Mouse (Mus musculus) forebrain, embryonic 14.5 days (tissue): ENCODE measurements at regions not wholly inside any gene's neighbourhood (a gene's known extent, or its start where the extent isn't known, plus 50 kb on each side); places are given as distances from the start of the nearest gene placed in this dataset.

Experiments
- ATAC-seq: fragments of 200-750 bp; cut with Nextera tagmentation; 2 replicates; pipeline ENCODE4 v1.8.0; 2017; ENCODE audit warnings: mild to moderate bottlenecking, moderate library complexity
- DNase-seq: peaks from one replicate; pipeline ENCODE4 v3.0.0-alpha.2; 2015; ENCODE audit warnings: low spot score
- H3K27ac ChIP-seq: fragments of 300-500 bp; sonication (generic); 2 replicates; pipeline ENCODE4 v1.5.1; 2014; ENCODE audit warnings: low read depth, mild to moderate bottlenecking, control low read depth, low read length, moderate library complexity
- H3K27me3 ChIP-seq: fragments of 300-500 bp; sonication (generic); replicated peaks from 2 replicates; pipeline ENCODE4 v1.6.1; 2014; ENCODE audit warnings: low read length, control low read depth, mixed read lengths; ENCODE audit not compliant: control insufficient read depth, insufficient read depth
- H3K36me3 ChIP-seq: fragments of 300-500 bp; sonication (generic); 2 replicates; pipeline ENCODE4 v1.6.1; 2014; ENCODE audit warnings: low read length, control low read depth; ENCODE audit not compliant: control insufficient read depth, insufficient read depth
- H3K4me1 ChIP-seq: fragments of 300-500 bp; sonication (generic); 2 replicates; pipeline ENCODE4 v1.6.1; 2014; ENCODE audit warnings: antibody characterized with exemption, low read length, control low read depth; ENCODE audit not compliant: control insufficient read depth, insufficient read depth
- H3K4me2 ChIP-seq: fragments of 300-500 bp; sonication (generic); 2 replicates; pipeline ENCODE4 v1.6.1; 2014; ENCODE audit warnings: mild to moderate bottlenecking, control low read depth, low read length
- H3K4me3 ChIP-seq: fragments of 300-500 bp; sonication (generic); 2 replicates; pipeline ENCODE4 v1.5.1; 2014; ENCODE audit warnings: low read depth, low read length, control low read depth
- H3K9ac ChIP-seq: fragments of 300-500 bp; sonication (generic); 2 replicates; pipeline ENCODE4 v1.6.1; 2014; ENCODE audit warnings: mild to moderate bottlenecking, low read length, control low read depth, moderate library complexity
- H3K9me3 ChIP-seq: fragments of 300-500 bp; sonication (generic); replicated peaks from 2 replicates; pipeline ENCODE4 v1.6.1; 2016; ENCODE audit warnings: low read length, control low read depth, mixed read lengths; ENCODE audit not compliant: control insufficient read depth
- WGBS: fragments of 180-500 bp; shearing (Covaris S2); extraction: QIAGEN DNeasy Blood & Tissue Kit; methylation state at CpG from one replicate; pipeline ENCODE4 v1.1.7; 2014; 5-methylcytosine and 5-hydroxymethylcytosine counted together

- H3K4me1 ChIP-seq, result no peaks in the 10 kb centered on the region
- no peaks in the 10 kb centered on the region for H3K36me3 ChIP-seq
- 88% methylated on average over 17 of the region's 17 CpGs for WGBS
Measured at GRCm38 (mm10) chr2:179000448-179001081, 441.7 kb upstream of the Cdh4 start.

DNA sequence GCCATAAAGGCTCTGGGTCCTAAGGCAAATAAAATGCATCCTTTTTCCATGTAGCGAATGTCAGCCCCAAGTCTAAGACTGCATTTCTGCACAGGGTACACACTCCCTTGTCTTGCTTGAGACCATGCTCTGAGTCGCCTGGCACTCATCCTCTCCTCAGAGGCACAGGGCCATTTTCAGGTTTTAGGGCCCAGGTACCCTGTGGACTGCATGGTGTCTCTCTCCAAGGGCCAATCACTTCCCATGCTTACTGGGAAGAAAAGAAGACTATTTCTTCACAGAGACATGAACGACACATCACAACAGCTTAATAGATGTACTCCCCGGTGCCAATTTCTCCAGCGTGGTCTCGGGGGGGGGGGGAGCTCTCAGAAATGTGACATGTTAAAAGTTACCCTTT lies 434.5 kb upstream of the Cdh4 start:
- Histone ChIP-seq H3K36me3 (no peaks in the 10 kb centered on the region), H3K4me2 (no peak overlapping the region), H3K27ac (no peak overlapping the region), H3K4me1 (0 out of 2 replicates have a peak, but pooled peaks cover under 1% of the 10 kb centered on the region), H3K9me3 (no peaks in the 10 kb centered on the region), H3K9ac (no peak overlapping the region), H3K27me3 (no peaks in the 10 kb centered on the region), H3K4me3 (no peak overlapping the region)
- ATAC-seq (no peak), DNase-seq (no peak)
- 88% methylated on average over 6 of the region's 6 CpGs for WGBS

More at GRCm38 (mm10) chr2:179000448-179001081, 441.7 kb upstream of the Cdh4 start:
- no peak for ATAC-seq
- H3K4me3 ChIP-seq, result no peak overlapping the region
- H3K4me2 ChIP-seq, result no peak overlapping the region
- H3K9ac ChIP-seq, result no peak overlapping the region
- no peak overlapping the region for H3K27ac ChIP-seq
- no peak for DNase-seq
- H3K27me3 ChIP-seq, result no peaks in the 10 kb centered on the region
- H3K9me3 ChIP-seq, result no peaks in the 10 kb centered on the region

GRCm38 (mm10) chr2:179013891-179014593 lies 428.2 kb upstream of the Cdh4 start:
- Histone ChIP-seq H3K4me1 (0 out of 2 replicates have a peak, but pooled peaks cover 3% of the 10 kb centered on the region), H3K27me3 (no peaks in the 10 kb centered on the region), H3K9ac (no peak overlapping the region), H3K27ac (no peak overlapping the region), H3K9me3 (no peaks in the 10 kb centered on the region), H3K4me2 (no peak overlapping the region), H3K4me3 (no peak overlapping the region), H3K36me3 (no peaks in the 10 kb centered on the region)
- 89% methylated on average over 6 of the region's 6 CpGs for WGBS
- DNase-seq (no peak), ATAC-seq (no peak)

DNA sequence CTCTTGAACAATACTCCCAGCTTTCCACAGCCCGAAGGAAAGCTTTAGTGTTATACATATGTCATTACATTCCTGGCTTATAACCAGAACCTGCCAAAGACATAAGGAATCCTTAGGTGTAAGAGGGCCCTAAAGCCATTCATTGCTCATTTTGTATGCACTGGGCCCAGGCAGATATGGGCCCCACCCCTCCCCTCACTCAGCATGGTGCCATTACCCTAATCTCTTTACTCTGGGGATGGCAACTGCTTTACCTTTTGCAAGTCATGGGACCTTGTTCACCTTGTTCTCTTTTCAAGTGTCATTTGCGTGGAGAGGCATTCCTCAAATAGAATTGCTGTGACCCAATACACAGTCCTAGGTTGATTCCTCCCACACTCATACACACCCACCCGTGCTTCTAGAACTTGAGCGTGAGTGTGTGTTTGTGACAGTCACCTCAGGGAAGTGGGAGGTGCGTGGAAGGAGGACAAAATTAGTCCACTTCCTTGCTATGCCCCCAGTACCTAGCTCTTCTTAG lies 419.5 kb upstream of the Cdh4 start:
- Histone ChIP-seq H3K4me1 (no peaks in the 10 kb centered on the region), H3K36me3 (no peaks in the 10 kb centered on the region)
- WGBS, result 61% methylated on average over 5 of the region's 5 CpGs

GRCm38 (mm10) chr2:179024225-179024624 lies 418.0 kb upstream of the Cdh4 start:
- ATAC-seq, result no peak
- Histone ChIP-seq H3K4me2 (no peak overlapping the region), H3K27me3 (no peaks in the 10 kb centered on the region), H3K4me3 (no peak overlapping the region), H3K9me3 (no peaks in the 10 kb centered on the region), H3K4me1 (no peaks in the 10 kb centered on the region), H3K36me3 (no peaks in the 10 kb centered on the region), H3K27ac (no peak overlapping the region), H3K9ac (no peak overlapping the region)
- DNase-seq, result peak; percentile 69
- WGBS, result 42% methylated on average over 3 of the region's 3 CpGs

More for the DNA sequence above, 419.5 kb upstream of the Cdh4 start:
- H3K9me3 ChIP-seq, result no peaks in the 10 kb centered on the region
- H3K4me2 ChIP-seq, result no peak overlapping the region
- ATAC-seq, result no peak
- H3K4me3 ChIP-seq, result no peak overlapping the region
- no peak for DNase-seq
- H3K27me3 ChIP-seq, result no peaks in the 10 kb centered on the region
- H3K9ac ChIP-seq, result no peak overlapping the region
- H3K27ac ChIP-seq, result no peak overlapping the region

- Histone ChIP-seq H3K9me3 (no peaks in the 10 kb centered on the region), H3K4me2 (no peak overlapping the region), H3K4me1 (peaks cover 4% of the 10 kb centered on the region; the same call in 1 of the 2 replicates), H3K4me3 (no peak overlapping the region), H3K36me3 (no peaks in the 10 kb centered on the region), H3K27ac (no peak overlapping the region), H3K9ac (no peak overlapping the region), H3K27me3 (no peaks in the 10 kb centered on the region)
- ATAC-seq (no peak), DNase-seq (no peak)
- WGBS, result 96% methylated on average over 2 of the region's 2 CpGs
Measured at GRCm38 (mm10) chr2:179033171-179033570, 409.1 kb upstream of the Cdh4 start.

- DNase-seq (peak; percentile 84), ATAC-seq (peak; percentile 77)
- H3K9ac ChIP-seq, result no peak overlapping the region
Measured at GRCm38 (mm10) chr2:179035446-179035845, 406.8 kb upstream of the Cdh4 start.

GRCm38 (mm10) chr2:179039697-179040096 lies 402.5 kb upstream of the Cdh4 start:
- no peak overlapping the region for H3K4me2 ChIP-seq
- peaks cover 4% of the 10 kb centered on the region; the same call in 1 of the 2 replicates for H3K4me1 ChIP-seq
- no peak overlapping the region for H3K27ac ChIP-seq
- no peaks in the 10 kb centered on the region for H3K9me3 ChIP-seq
- 48% methylated on average over 2 of the region's 2 CpGs for WGBS
- H3K9ac ChIP-seq, result no peak overlapping the region
- DNase-seq (no peak), ATAC-seq (no peak)
- no peaks in the 10 kb centered on the region for H3K27me3 ChIP-seq
- H3K4me3 ChIP-seq, result no peak overlapping the region
- H3K36me3 ChIP-seq, result no peaks in the 10 kb centered on the region

More at GRCm38 (mm10) chr2:179035446-179035845, 406.8 kb upstream of the Cdh4 start:
- H3K27me3 ChIP-seq, result no peaks in the 10 kb centered on the region
- H3K4me3 ChIP-seq, result no peak overlapping the region
- H3K9me3 ChIP-seq, result no peaks in the 10 kb centered on the region
- 53% methylated on average over 6 of the region's 6 CpGs for WGBS
- H3K4me1 ChIP-seq, result peaks cover 4% of the 10 kb centered on the region; the same call in 1 of the 2 replicates
- peak overlapping the region; percentile 36; the same call in 1 of the 2 replicates for H3K27ac ChIP-seq
- no peak overlapping the region for H3K4me2 ChIP-seq
- H3K36me3 ChIP-seq, result no peaks in the 10 kb centered on the region

DNA sequence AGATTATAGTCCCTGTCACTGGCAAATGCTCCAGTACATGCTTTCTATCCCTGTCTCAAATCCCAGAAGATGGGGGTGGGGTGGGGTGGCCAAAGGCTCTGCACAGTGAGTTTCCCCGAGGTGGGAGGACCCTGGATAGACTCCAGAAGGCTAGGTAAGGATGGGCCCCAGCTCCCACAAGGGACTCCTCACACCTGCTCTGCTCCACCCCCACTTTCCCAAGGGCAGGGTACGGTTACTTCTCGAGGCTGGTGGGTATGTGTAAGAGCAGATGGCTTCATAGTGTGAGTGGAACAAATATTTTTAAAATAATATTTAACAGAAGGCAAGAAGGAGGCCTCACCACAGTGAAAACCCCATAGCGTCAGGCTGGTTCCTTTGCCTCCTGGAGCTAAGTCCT lies 398.6 kb upstream of the Cdh4 start:
- Histone ChIP-seq H3K27me3 (no peaks in the 10 kb centered on the region), H3K4me3 (no peak overlapping the region), H3K4me1 (peaks cover 9% of the 10 kb centered on the region; the same call in 1 of the 2 replicates), H3K9ac (no peak overlapping the region), H3K27ac (no peak overlapping the region), H3K4me2 (no peak overlapping the region), H3K9me3 (no peaks in the 10 kb centered on the region), H3K36me3 (no peaks in the 10 kb centered on the region)
- 62% methylated on average over 4 of the region's 4 CpGs for WGBS
- DNase-seq (no peak), ATAC-seq (no peak)
